Mouse (Mus musculus): Measurements from ENCODE around the gene C1qtnf12.

Gene C1qtnf12

GRCm38 (mm10) chr4:156004109-156004508, 42.0 kb downstream of the C1qtnf12 start:
- no peak for DNase-seq

- no peak for DNase-seq
Observed at GRCm38 (mm10) chr4:156008369-156008768, 46.3 kb downstream of the C1qtnf12 start.

GRCm38 (mm10) chr4:156013637-156014036, 51.5 kb downstream of the C1qtnf12 start, which contains the start of gene Tnfrsf4:
Gene Tnfrsf4, plus strand, starts transcription at chr4:156013843.
- peak; percentile 60 for DNase-seq

GRCm38 (mm10) chr4:156014436-156014835, 52.3 kb downstream of the C1qtnf12 start:
- no peak for DNase-seq
